Mouse (Mus musculus): ENCODE results near the gene Crhr1. TPM values are rescaled to one million over a fixed set of nuclear protein-coding genes. Genes with fewer than 3 reads are reported as not detected.
A peak's percentile ranks its signal among the peaks of the same experiment; 100 is the strongest.

The Crhr1 gene
- polyA plus RNA-seq, 1 experiment, result not detected

DNA sequence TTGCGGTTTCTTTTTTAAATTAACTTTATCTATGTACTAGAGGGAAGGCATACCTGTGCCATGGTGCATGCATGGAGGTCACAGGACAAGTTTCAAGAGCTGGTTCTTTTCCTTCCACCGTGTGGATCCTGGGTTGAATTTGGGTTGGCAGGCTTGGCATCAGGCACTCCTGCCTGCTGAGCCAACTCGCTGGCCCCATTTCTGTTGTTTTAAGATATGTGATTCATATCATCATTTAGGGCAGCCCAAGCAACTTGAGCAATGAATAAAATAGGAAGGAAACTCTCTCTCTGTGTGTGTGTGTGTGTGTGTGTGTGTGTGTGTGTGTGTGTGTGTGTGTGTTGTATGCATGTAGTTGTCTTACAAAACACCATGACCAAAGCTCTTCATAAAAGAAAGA, 49.5 kb downstream of the Crhr1 start:
- no peak overlapping the region for H3K27ac ChIP-seq (ENCODE audit: insufficient read depth, low read length)

DNA sequence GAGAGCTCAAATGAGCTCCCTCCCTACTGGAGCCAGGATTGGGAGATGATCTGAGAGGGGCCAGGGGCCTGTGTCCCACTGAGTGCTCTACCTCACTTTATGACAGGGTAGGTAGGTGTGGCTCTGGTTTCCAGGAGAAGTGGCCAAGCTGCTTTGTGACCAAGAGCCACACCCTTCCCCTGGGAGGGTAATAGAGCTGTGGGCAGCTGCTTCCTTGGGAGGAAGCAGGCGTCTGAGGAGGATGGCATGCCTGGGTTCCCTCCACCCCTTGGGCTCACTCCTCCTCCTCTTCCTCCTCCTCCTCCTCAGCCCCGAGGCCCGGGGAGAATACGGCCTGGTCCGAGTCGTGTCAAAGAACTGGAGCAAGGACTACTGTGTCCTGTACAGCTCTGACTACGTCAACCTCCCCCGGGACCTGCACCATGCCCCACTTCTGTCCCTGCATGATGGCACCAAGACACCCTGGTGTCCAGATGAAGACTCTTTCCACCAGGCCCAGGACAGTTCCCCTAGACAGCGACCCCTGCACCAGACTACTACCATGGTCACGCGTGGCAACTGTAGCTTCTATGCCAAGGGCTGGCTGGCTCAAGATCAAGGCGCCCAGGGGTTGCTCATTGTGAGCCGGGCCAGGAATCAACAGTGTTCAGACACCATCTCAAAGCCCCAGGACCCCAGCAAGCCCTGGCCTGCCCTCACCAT, 53.6 kb downstream of the Crhr1 start, which contains the start of gene Sppl2c:
Gene Sppl2c (plus strand): TSS at position 193 of the 702 bp plus-strand sequence.
- no peak within 1 kb of the TSS for H3K4me3 ChIP-seq (ENCODE audit: insufficient read depth, low read length)
- TF ChIP-seq POLR2A (IDR thresholded peaks at IDR 0.05; ENCODE audit: low read depth, low read length) (no peak), CTCF (IDR thresholded peaks at IDR 0.05; ENCODE audit: borderline replicate concordance, insufficient read depth, low read length) (no peak)
- no peaks in the 10 kb centered on the region for H3K4me1 ChIP-seq (ENCODE audit: control insufficient read depth, insufficient read depth, low read length)
- H3K27ac ChIP-seq (ENCODE audit: insufficient read depth, low read length), result no peak within 1 kb of the TSS

More for the DNA sequence above, 49.5 kb downstream of the Crhr1 start:
- Histone ChIP-seq H3K4me1 (ENCODE audit: control insufficient read depth, insufficient read depth, low read length) (no peaks in the 10 kb centered on the region), H3K4me3 (ENCODE audit: insufficient read depth, low read length) (no peak overlapping the region)
- TF ChIP-seq POLR2A (IDR thresholded peaks at IDR 0.05; ENCODE audit: low read depth, low read length), result no peak

- no peaks in the 10 kb centered on the region for H3K4me1 ChIP-seq (ENCODE audit: control insufficient read depth, insufficient read depth, low read length)
- TF ChIP-seq CTCF (IDR thresholded peaks at IDR 0.05; ENCODE audit: borderline replicate concordance, insufficient read depth, low read length), result no peak
Measured at GRCm38 (mm10) chr11:104186837-104187150, 54.1 kb downstream of the Crhr1 start.

GRCm38 (mm10) chr11:104187766-104188165, 55.1 kb downstream of the Crhr1 start:
- TF ChIP-seq CTCF (IDR thresholded peaks at IDR 0.05; ENCODE audit: borderline replicate concordance, insufficient read depth, low read length) (no peak), POLR2A (IDR thresholded peaks at IDR 0.05; ENCODE audit: low read depth, low read length) (no peak)
- H3K4me3 ChIP-seq (ENCODE audit: insufficient read depth, low read length), result no peak overlapping the region
- H3K4me1 ChIP-seq (ENCODE audit: control insufficient read depth, insufficient read depth, low read length), result no peaks in the 10 kb centered on the region
- no peak overlapping the region for H3K27ac ChIP-seq (ENCODE audit: insufficient read depth, low read length)

More at GRCm38 (mm10) chr11:104186837-104187150, 54.1 kb downstream of the Crhr1 start:
- no peak overlapping the region for H3K4me3 ChIP-seq (ENCODE audit: insufficient read depth, low read length)
- no peak overlapping the region for H3K27ac ChIP-seq (ENCODE audit: insufficient read depth, low read length)

DNA sequence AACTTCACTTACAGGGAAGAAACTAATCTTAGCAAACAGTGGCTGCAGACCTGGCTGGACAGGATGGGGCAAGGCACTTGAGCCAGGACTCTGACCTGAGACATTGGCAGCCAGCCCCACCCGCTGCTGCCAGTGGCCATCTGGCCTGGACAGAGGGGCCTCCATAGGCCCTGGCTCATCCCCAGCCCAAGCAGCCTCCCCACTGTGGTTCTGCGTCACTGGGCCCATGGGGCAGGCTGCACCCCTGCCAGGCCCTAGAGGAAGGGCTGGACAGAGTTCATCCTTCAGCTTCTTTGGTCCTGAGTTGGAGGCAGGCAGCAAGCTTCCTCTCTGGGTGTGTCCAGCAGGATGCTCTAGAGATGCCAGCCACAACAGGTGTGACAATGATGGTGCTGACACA, 57.4 kb downstream of the Crhr1 start:
- H3K4me3 ChIP-seq (ENCODE audit: insufficient read depth, low read length), result no peak overlapping the region
- H3K27ac ChIP-seq (ENCODE audit: insufficient read depth, low read length), result no peak overlapping the region
- TF ChIP-seq POLR2A (IDR thresholded peaks at IDR 0.05; ENCODE audit: low read depth, low read length) (no peak), CTCF (IDR thresholded peaks at IDR 0.05; ENCODE audit: borderline replicate concordance, insufficient read depth, low read length) (no peak)
- no peaks in the 10 kb centered on the region for H3K4me1 ChIP-seq (ENCODE audit: control insufficient read depth, insufficient read depth, low read length)

DNA sequence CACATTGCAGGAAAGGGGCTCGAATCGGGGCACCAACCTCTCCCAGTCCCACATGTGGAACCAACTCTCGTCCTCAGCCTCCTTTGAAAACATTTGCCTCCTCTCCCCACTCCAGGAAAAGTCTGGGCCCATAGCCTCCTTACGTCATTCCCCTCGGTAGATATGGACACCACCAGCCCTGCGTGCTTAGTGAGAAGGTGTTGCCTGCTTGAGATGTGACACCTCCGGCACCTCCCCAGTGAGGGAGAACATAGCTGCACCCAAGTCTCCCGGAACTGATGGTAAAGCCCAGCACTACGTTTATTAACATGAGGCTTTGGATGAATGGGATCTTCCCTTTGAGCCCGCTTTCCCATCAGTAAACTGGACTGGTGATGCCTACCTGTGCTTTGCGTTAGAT, 62.7 kb downstream of the Crhr1 start:
- H3K27ac ChIP-seq (ENCODE audit: insufficient read depth, low read length), result no peak overlapping the region
- no peak for TF ChIP-seq POLR2A (IDR thresholded peaks at IDR 0.05; ENCODE audit: low read depth, low read length)
- no peak for TF ChIP-seq CTCF (IDR thresholded peaks at IDR 0.05; ENCODE audit: borderline replicate concordance, insufficient read depth, low read length)
- no peaks in the 10 kb centered on the region for H3K4me1 ChIP-seq (ENCODE audit: control insufficient read depth, insufficient read depth, low read length)
- no peak overlapping the region for H3K4me3 ChIP-seq (ENCODE audit: insufficient read depth, low read length)

DNA sequence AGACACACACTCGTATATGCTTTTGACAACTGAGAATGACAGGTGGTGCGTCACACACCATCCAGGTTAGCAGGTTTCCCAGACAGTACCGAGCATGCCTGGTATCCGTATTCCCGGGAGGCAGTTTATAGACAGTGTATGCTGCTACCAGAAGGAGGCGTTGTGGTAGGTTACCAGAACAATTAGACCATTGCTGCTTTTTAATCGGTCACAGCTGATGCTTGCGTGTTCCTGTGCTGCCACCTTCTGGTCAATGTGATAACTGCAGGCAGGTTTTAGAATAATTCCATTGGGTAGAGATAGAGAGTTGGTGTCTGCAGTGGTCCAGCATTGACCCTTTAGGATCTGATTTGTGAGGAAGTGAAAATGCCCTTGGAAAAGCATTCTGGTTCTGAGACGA, 63.1 kb downstream of the Crhr1 start:
- TF ChIP-seq POLR2A (IDR thresholded peaks at IDR 0.05; ENCODE audit: low read depth, low read length) (no peak), CTCF (IDR thresholded peaks at IDR 0.05; ENCODE audit: borderline replicate concordance, insufficient read depth, low read length) (peak; percentile 75; the same call in 1 of the 2 replicates)
- Histone ChIP-seq H3K27ac (ENCODE audit: insufficient read depth, low read length) (no peak overlapping the region), H3K4me1 (ENCODE audit: control insufficient read depth, insufficient read depth, low read length) (no peaks in the 10 kb centered on the region), H3K4me3 (ENCODE audit: insufficient read depth, low read length) (no peak overlapping the region)

- H3K27ac ChIP-seq (ENCODE audit: insufficient read depth, low read length), result no peak overlapping the region
- H3K4me1 ChIP-seq (ENCODE audit: control insufficient read depth, insufficient read depth, low read length), result no peaks in the 10 kb centered on the region
- no peak overlapping the region for H3K4me3 ChIP-seq (ENCODE audit: insufficient read depth, low read length)
- no peak for TF ChIP-seq CTCF (IDR thresholded peaks at IDR 0.05; ENCODE audit: borderline replicate concordance, insufficient read depth, low read length)
- TF ChIP-seq POLR2A (IDR thresholded peaks at IDR 0.05; ENCODE audit: low read depth, low read length), result no peak
Measured at GRCm38 (mm10) chr11:104197861-104198260, 65.2 kb downstream of the Crhr1 start.

DNA sequence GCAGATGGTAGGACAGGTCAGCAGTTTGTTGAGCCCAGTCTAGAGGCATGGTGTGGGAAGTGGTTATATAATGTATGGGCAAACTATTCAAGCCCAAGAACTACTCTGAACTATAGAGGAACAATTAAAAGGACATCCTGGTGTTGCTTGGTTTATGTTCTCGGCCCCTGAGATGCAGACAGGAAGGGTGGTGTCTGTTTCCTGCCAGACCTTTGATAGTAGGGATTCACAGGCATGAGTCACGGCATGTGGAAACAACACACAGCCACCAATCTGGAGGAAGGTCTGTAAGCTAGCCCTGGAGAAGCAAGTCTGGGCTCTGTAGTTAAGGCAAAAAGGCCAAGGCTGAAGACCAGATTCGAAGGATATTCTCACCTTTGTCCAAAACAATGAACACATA, 70.6 kb downstream of the Crhr1 start:
- Histone ChIP-seq H3K4me1 (ENCODE audit: control insufficient read depth, insufficient read depth, low read length) (no peaks in the 10 kb centered on the region), H3K27ac (ENCODE audit: insufficient read depth, low read length) (no peak overlapping the region), H3K4me3 (ENCODE audit: insufficient read depth, low read length) (no peak overlapping the region)
- no peak for TF ChIP-seq POLR2A (IDR thresholded peaks at IDR 0.05; ENCODE audit: low read depth, low read length)
- TF ChIP-seq CTCF (IDR thresholded peaks at IDR 0.05; ENCODE audit: borderline replicate concordance, insufficient read depth, low read length), result no peak

- no peaks in the 10 kb centered on the region for H3K4me1 ChIP-seq (ENCODE audit: control insufficient read depth, insufficient read depth, low read length)
- no peak overlapping the region for H3K27ac ChIP-seq (ENCODE audit: insufficient read depth, low read length)
- H3K4me3 ChIP-seq (ENCODE audit: insufficient read depth, low read length), result no peak overlapping the region
- TF ChIP-seq POLR2A (IDR thresholded peaks at IDR 0.05; ENCODE audit: low read depth, low read length) (no peak), CTCF (IDR thresholded peaks at IDR 0.05; ENCODE audit: borderline replicate concordance, insufficient read depth, low read length) (no peak)
Measured at GRCm38 (mm10) chr11:104206573-104206972, 73.9 kb downstream of the Crhr1 start.
